Mouse (Mus musculus) hindbrain, embryonic 16.5 days (tissue): ENCODE measurements at regions not wholly inside any gene's neighbourhood (a gene's known extent, or its start where the extent isn't known, plus 50 kb on each side); places are given as distances from the start of the nearest gene placed in this dataset.

ENCODE experiments used
- ATAC-seq: fragments of 200-750 bp; cut with Nextera tagmentation; 2 replicates; pipeline ENCODE4 v1.8.0; 2017; ENCODE audit warnings: moderate TSS enrichment, moderate library complexity
- H3K27ac ChIP-seq: fragments of 300-500 bp; sonication (generic); 2 replicates; pipeline ENCODE4 v1.5.1; 2014; ENCODE audit warnings: low read depth, mild to moderate bottlenecking, control low read depth, low read length, moderate library complexity
- H3K27me3 ChIP-seq: fragments of 300-500 bp; sonication (generic); replicated peaks from 2 replicates; pipeline ENCODE4 v1.6.1; 2014; ENCODE audit warnings: low read length; ENCODE audit not compliant: control insufficient read depth, insufficient read depth
- H3K36me3 ChIP-seq: fragments of 300-500 bp; sonication (generic); 2 replicates; pipeline ENCODE4 v1.6.1; 2014; ENCODE audit warnings: mild to moderate bottlenecking, low read length, moderate library complexity, mixed read lengths; ENCODE audit not compliant: control insufficient read depth, insufficient read depth
- H3K4me1 ChIP-seq: fragments of 300-500 bp; sonication (generic); 2 replicates; pipeline ENCODE4 v1.6.1; 2014; ENCODE audit warnings: low read depth, low read length; ENCODE audit not compliant: control insufficient read depth, insufficient read depth
- H3K4me2 ChIP-seq: fragments of 300-500 bp; sonication (generic); 2 replicates; pipeline ENCODE4 v1.6.1; 2014; ENCODE audit warnings: mild to moderate bottlenecking, low read length, control low read depth, moderate library complexity
- H3K4me3 ChIP-seq: fragments of 300-500 bp; sonication (generic); 2 replicates; pipeline ENCODE4 v1.5.1; 2014; ENCODE audit warnings: mild to moderate bottlenecking, low read length, control low read depth, moderate library complexity
- H3K9ac ChIP-seq: fragments of 300-500 bp; sonication (generic); 2 replicates; pipeline ENCODE4 v1.6.1; 2014; ENCODE audit warnings: low read depth, mild to moderate bottlenecking, control low read depth, low read length, moderate library complexity
- H3K9me3 ChIP-seq: fragments of 300-500 bp; sonication (generic); 2 replicates; pipeline ENCODE4 v1.6.1; 2014; ENCODE audit warnings: mild to moderate bottlenecking, low read length, moderate library complexity; ENCODE audit not compliant: control insufficient read depth
- WGBS: fragments of 180-500 bp; shearing (Covaris S2); extraction: QIAGEN DNeasy Blood & Tissue Kit; methylation state at CpG from one replicate; pipeline ENCODE4 v1.1.7; 2014; 5-methylcytosine and 5-hydroxymethylcytosine counted together

DNA sequence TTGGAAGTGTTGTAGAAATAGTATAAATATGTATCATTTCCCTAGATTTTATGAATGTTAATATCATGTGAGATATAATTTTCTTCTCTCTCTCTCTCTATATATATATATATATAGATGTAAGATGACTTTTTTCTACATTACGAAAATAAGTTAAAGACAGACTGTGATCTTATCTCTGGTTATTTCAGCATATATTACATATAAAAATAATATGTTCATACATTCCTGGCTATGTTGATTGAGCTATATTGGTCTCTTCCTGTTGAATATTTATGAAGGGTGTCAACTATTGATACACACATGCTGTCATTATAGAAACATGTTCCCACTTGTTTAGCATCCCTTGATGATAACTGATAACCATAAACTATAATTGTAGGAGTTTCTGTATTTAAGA, 793.2 kb upstream of the Fat3 start:
- H3K27me3 ChIP-seq: no peaks in the 10 kb centered on the region
- 90% methylated on average over 1 of the region's 1 CpGs for WGBS
- ATAC-seq: no peak

DNA sequence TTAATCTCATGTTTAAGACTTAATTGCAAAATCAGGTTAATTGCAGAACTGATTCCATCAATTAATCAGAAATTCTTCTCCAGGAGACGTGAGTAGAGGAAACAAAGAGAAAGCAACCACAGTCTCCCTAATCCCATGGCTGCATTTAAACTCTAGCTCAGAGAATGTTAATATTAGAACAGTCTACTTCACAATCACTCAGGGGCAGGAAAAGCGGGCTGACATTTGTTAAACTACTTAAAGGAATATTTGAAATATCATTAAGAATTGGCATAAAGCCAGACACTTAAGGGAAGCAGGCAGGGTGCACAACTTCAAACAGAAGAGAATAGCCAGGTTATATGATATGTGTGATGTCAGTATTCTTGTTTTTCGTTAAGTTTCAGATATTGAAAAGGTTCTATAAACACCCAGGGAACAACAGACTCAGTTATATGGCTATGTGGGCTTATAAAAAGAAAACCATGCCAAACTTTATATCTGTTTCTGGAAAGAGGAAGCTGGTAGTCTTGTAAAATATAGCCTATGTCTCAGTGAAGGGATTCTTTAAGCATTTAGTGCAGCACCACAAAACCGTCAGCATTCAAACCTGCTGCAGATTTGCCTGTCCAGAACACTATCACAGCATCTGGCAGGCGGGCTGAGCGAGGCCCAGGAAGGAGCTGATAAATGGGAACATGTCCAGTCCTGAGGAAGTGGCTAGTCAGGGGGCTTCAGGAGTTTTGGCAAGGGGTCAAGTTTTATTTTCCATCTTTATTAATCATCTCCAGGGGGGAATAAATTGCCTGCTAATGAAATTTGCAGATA, 787.9 kb upstream of the Fat3 start:
- Histone ChIP-seq H3K36me3 (no peaks in the 10 kb centered on the region), H3K9ac (no peak overlapping the region), H3K4me2 (no peak overlapping the region), H3K9me3 (no peaks in the 10 kb centered on the region), H3K27ac (no peak overlapping the region), H3K4me3 (no peak overlapping the region), H3K27me3 (no peaks in the 10 kb centered on the region), H3K4me1 (no peaks in the 10 kb centered on the region)
- ATAC-seq: peak; percentile 64; the same call in 1 of the 2 replicates
- 51% methylated on average over 6 of the region's 6 CpGs for WGBS

More for the DNA sequence above, 793.2 kb upstream of the Fat3 start:
- no peak overlapping the region for H3K4me3 ChIP-seq
- H3K36me3 ChIP-seq: no peaks in the 10 kb centered on the region
- H3K4me1 ChIP-seq: no peaks in the 10 kb centered on the region
- no peak overlapping the region for H3K9ac ChIP-seq
- no peaks in the 10 kb centered on the region for H3K9me3 ChIP-seq
- no peak overlapping the region for H3K4me2 ChIP-seq
- no peak overlapping the region for H3K27ac ChIP-seq

DNA sequence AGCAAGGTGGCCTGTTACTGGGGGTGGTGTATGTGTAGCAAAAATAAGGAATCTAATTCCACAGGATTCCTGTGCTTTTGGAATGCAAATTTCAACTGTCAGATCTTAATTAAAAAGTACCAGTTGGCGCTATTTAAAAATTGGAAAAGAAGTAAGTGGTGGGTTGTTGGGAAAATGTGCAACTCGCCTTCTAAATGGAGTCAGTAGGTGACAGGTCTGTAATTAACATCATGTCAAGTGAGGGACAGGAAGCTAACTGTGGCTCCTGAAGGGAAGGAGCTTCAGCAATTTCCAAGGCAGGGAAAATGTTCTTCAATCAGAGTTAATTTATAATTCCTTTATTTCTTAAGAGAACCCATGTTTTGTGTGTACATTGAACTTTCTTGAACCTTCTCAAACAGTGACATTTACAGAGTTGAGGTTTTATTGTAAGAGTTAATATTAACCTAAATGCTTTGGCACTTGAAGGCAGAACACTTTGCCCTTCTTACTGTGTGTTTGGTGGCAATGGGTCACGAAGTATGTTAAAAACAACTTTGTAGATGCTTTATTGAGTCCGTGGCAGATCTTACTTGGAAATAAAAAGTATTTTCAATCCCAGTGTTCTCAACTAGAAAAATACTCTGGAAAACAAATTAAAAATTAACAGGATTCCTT, 778.4 kb upstream of the Fat3 start:
- 76% methylated on average over 4 of the region's 4 CpGs for WGBS
- Histone ChIP-seq H3K4me1 (no peaks in the 10 kb centered on the region), H3K9me3 (no peaks in the 10 kb centered on the region), H3K27ac (no peak overlapping the region), H3K27me3 (no peaks in the 10 kb centered on the region), H3K36me3 (no peaks in the 10 kb centered on the region), H3K4me3 (no peak overlapping the region), H3K4me2 (no peak overlapping the region), H3K9ac (no peak overlapping the region)
- ATAC-seq: no peak

DNA sequence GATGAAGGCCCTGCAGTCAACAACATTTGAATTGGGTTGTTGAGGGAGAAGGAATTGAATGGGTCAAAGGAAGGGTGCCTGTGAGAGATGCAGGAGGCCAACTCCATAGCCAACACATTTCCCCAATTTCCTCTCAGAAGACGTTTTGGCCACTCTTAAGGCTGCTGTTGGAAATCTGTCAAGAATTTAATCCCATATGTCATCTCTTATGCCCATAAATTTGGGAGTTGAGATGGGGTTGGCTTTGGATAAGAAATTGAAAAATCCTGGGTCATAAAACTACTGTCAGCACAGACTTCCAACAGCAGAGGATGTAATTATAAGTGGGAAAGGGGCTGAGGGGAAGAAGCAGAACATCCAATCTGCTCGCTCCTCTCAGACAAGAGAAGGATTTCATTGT, 771.5 kb upstream of the Fat3 start:
- H3K27ac ChIP-seq: no peak overlapping the region
- WGBS: 63% methylated on average over 2 of the region's 2 CpGs
- no peak for ATAC-seq
- no peak overlapping the region for H3K4me3 ChIP-seq
- H3K27me3 ChIP-seq: no peaks in the 10 kb centered on the region
- H3K4me2 ChIP-seq: no peak overlapping the region
- H3K36me3 ChIP-seq: no peaks in the 10 kb centered on the region
- H3K4me1 ChIP-seq: no peaks in the 10 kb centered on the region
- no peaks in the 10 kb centered on the region for H3K9me3 ChIP-seq
- no peak overlapping the region for H3K9ac ChIP-seq

DNA sequence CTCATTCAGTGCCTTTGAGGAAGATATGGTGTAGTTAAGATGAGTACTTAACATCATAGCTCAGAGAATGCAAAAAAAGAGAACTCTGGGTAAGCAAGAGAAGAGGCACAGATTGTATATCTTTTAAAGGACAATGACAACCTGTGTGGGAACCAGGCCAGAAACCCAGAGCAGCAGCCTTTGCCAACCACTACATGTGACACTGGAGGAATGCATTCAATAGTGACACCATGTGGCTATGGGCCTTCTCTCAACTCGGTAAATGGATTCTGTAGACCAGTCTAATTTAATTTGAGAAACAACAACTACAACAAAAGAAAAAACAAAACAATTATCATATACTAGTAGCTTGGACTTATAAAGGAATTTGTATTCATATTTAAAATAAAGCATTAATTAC, 768.5 kb upstream of the Fat3 start:
- no peak overlapping the region for H3K9ac ChIP-seq
- no peak overlapping the region for H3K4me3 ChIP-seq
- H3K36me3 ChIP-seq: no peaks in the 10 kb centered on the region
- no peaks in the 10 kb centered on the region for H3K4me1 ChIP-seq
- WGBS: 11% methylated on average over 1 of the region's 1 CpGs
- H3K27ac ChIP-seq: no peak overlapping the region
- ATAC-seq: peak; percentile 77
- no peak overlapping the region for H3K4me2 ChIP-seq
- H3K27me3 ChIP-seq: no peaks in the 10 kb centered on the region
- no peaks in the 10 kb centered on the region for H3K9me3 ChIP-seq

DNA sequence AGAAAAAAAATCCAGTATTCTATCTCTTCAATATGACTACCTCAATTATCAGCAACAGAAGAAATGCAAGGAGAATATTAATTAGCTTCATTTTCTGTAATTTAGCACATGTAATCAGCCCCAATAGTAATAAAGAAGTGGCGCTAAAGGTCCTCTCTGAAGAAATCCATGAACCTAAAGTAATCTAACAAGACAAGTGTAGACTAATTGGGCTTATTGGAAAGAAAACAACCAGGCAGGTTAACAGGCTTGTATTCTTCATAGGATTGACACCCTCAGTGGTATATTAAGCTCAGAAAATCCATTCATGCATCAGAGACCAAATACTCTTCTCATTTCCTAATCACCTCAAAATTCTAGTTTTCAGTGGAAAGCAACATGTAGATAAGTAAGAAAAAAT, 756.1 kb upstream of the Fat3 start:
- H3K27ac ChIP-seq: no peak overlapping the region
- no peaks in the 10 kb centered on the region for H3K9me3 ChIP-seq
- WGBS: 75% methylated on average over 1 of the region's 1 CpGs
- H3K4me1 ChIP-seq: no peaks in the 10 kb centered on the region
- H3K36me3 ChIP-seq: no peaks in the 10 kb centered on the region
- no peak overlapping the region for H3K9ac ChIP-seq
- no peak overlapping the region for H3K4me2 ChIP-seq
- no peak for ATAC-seq
- H3K4me3 ChIP-seq: no peak overlapping the region
- H3K27me3 ChIP-seq: no peaks in the 10 kb centered on the region

DNA sequence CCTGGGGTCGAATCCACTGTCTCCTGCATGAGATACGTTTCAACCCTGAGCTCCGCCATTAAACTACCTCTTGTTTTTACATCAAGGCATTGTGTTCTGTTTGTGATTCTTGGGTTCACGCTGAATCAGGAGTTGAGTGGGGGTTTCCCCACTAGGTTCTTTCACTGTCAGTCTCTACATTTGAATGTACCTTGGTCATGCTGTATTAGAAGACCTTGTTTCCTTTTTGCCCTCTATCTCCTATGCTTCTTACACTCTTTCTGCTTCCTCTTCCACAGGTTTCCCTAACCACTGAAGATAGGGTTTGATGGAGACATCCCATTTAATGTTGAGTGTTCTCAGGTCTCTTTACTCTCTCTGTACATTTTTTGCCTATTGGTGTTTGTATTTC, 726.0 kb upstream of the Fat3 start:
- Histone ChIP-seq H3K27me3 (no peaks in the 10 kb centered on the region), H3K27ac (no peak overlapping the region), H3K4me2 (no peak overlapping the region), H3K4me3 (no peak overlapping the region), H3K9ac (no peak overlapping the region), H3K4me1 (no peaks in the 10 kb centered on the region), H3K36me3 (no peaks in the 10 kb centered on the region), H3K9me3 (no peaks in the 10 kb centered on the region)
- 87% methylated on average over 4 of the region's 4 CpGs for WGBS
- ATAC-seq: no peak

DNA sequence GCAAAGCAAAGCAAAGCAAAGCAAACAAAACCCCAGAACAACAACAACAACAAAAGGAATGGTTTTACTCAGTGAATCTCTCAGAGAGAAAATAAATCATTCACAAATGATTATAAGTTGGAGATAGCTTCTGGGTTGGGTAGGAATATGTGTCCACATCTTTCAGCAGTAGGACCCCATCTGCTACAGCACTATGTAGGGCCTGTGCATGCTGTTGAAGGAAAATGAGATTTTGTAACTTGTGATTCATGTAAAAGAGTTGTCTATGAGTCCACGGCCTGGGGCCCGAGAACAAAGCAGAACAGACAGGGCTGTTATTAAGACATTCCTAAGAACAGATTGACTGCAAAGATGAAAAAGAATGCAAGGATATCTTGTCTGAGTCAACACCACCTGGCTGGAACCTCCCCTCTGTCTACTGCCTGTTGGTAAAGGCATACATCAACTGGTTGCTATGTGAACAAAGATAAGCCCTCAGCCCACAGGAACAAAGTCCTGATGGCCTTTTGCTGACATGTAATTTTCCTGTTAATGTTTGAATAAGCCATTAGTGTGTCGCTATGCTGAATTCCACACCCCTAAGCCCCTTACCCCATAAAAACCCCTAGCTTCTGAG, 725.5 kb upstream of the Fat3 start:
- Histone ChIP-seq H3K27me3 (no peaks in the 10 kb centered on the region), H3K9me3 (no peaks in the 10 kb centered on the region), H3K4me3 (no peak overlapping the region), H3K4me2 (no peak overlapping the region), H3K27ac (no peak overlapping the region), H3K9ac (no peak overlapping the region), H3K36me3 (no peaks in the 10 kb centered on the region), H3K4me1 (no peaks in the 10 kb centered on the region)
- WGBS: 79% methylated on average over 3 of the region's 3 CpGs
- no peak for ATAC-seq

DNA sequence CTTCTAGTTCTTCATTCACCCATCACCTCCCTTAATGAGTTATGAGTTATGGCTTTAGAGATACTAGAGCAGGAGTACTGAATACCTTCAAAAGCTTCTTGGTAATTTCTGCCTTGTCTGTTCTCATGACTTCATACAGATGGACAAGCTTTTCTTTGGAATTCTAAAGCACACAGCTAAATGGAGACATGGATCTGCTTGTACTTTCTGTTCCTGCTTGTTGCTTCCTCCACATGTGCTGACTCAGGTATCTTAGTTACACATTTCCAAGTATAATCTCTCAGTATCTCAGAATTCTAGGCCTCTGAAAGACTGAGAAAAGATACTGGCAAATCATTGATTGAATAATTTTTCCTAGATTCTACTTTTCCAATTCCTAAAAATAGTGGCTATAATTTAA, 694.3 kb upstream of the Fat3 start:
- no peak for ATAC-seq
- H3K4me2 ChIP-seq: no peak overlapping the region
- no peak overlapping the region for H3K9ac ChIP-seq
- no peak overlapping the region for H3K4me3 ChIP-seq
- no peak overlapping the region for H3K27ac ChIP-seq
- no peaks in the 10 kb centered on the region for H3K27me3 ChIP-seq
- H3K9me3 ChIP-seq: no peaks in the 10 kb centered on the region
- no peaks in the 10 kb centered on the region for H3K4me1 ChIP-seq
- H3K36me3 ChIP-seq: no peaks in the 10 kb centered on the region
